Comparison of ENCODE assay signal across 8 mouse cellular contexts in genomic region chr8:90907516-90907847, GRCm38 (mm10).
DNase-seq lines count a peak whose midpoint lies in the region; ATAC-seq and TF ChIP-seq lines count a peak whose summit lies in the region.

No protein-coding gene starts in this region.

- peak overlapping the region; percentile 77 for H3K4me3 ChIP-seq in kidney, embryonic 15.5 days (replicated peaks)
- peak overlapping the region; percentile 79 for H3K4me3 ChIP-seq in hindbrain, embryonic 16.5 days (ENCODE audit: low read length)
- peak overlapping the region; percentile 75 for H3K4me3 ChIP-seq in midbrain, embryonic 14.5 days (replicated peaks; ENCODE audit: low read depth, low read length)

- TF ChIP-seq POLR2A in brain, embryonic 14.5 days (IDR thresholded peaks at IDR 0.05; ENCODE audit: borderline replicate concordance, extremely low read depth, insufficient read depth, insufficient read length, poor library complexity, severe bottlenecking): no peak

- no peak for ATAC-seq in kidney, embryonic 15.5 days (replicated peaks; ENCODE audit: low FRiP score)
- no peak for ATAC-seq in hindbrain, embryonic 16.5 days
- ATAC-seq in midbrain, embryonic 14.5 days (ENCODE audit: low FRiP score, low TSS enrichment): no peak
- no peak for ATAC-seq in frontal cortex, adult (ENCODE audit: low TSS enrichment)

- intact Hi-C loops in left cerebral cortex, postnatal 14 days (cut with DNase I): loop anchor here (5.0 kb wide), 1 partner anchor 50 kb away; no protein-coding TSS in a partner anchor

- peak overlapping the region; percentile 89 for H3K27ac ChIP-seq in kidney, embryonic 15.5 days
- peak overlapping the region; percentile 88 for H3K27ac ChIP-seq in hindbrain, embryonic 16.5 days (ENCODE audit: low read depth, low read length)
- H3K27ac ChIP-seq in midbrain, embryonic 14.5 days (replicated peaks; ENCODE audit: low read depth, low read length): peak overlapping the region; percentile 87

- H3K4me1 ChIP-seq in kidney, embryonic 15.5 days: peaks cover 7% of the 10 kb centered on the region
- peaks cover 5% of the 10 kb centered on the region; the same call in 1 of the 2 replicates for H3K4me1 ChIP-seq in hindbrain, embryonic 16.5 days (ENCODE audit: control insufficient read depth, insufficient read depth, low read depth, low read length)
- H3K4me1 ChIP-seq in midbrain, embryonic 14.5 days (ENCODE audit: control insufficient read depth, insufficient read depth, low read length): peaks cover 3% of the 10 kb centered on the region; the same call in 1 of the 2 replicates

- H3K9ac ChIP-seq in kidney, embryonic 15.5 days: peak overlapping the region; percentile 62
- H3K9ac ChIP-seq in hindbrain, embryonic 16.5 days (ENCODE audit: low read depth, low read length): peak overlapping the region; percentile 81
- H3K9ac ChIP-seq in midbrain, embryonic 14.5 days (replicated peaks; ENCODE audit: low read length): peak overlapping the region; percentile 76

- H3K36me3 ChIP-seq in kidney, embryonic 15.5 days: no peaks in the 10 kb centered on the region
- H3K36me3 ChIP-seq in hindbrain, embryonic 16.5 days (ENCODE audit: control insufficient read depth, insufficient read depth, low read length): no peaks in the 10 kb centered on the region
- no peaks in the 10 kb centered on the region for H3K36me3 ChIP-seq in midbrain, embryonic 14.5 days (ENCODE audit: control insufficient read depth, insufficient read depth, low read length)

- 22% methylated on average over 10 of the region's 10 CpGs for WGBS in kidney, embryonic 15.5 days
- 24% methylated on average over 10 of the region's 10 CpGs for WGBS in hindbrain, embryonic 16.5 days
- WGBS in midbrain, embryonic 14.5 days: 24% methylated on average over 10 of the region's 10 CpGs

- no peak for TF ChIP-seq CTCF in brain, embryonic 14.5 days (IDR thresholded peaks at IDR 0.05; ENCODE audit: borderline replicate concordance, extremely low read depth, insufficient read depth, insufficient read length)

- DNase-seq in kidney, adult 11 months: no peak
- DNase-seq in brain, embryonic 14.5 days (ENCODE audit: low read depth): peak; percentile 43
- DNase-seq in midbrain, embryonic 14.5 days: no peak
- DNase-seq in left cerebral cortex, postnatal 14 days (ENCODE audit: low spot score in 2 of 2): no peak
- no peak for DNase-seq in frontal cortex, postnatal 14 days (ENCODE audit: low spot score in 2 of 2)

- 0 out of 2 replicates have a peak, but pooled peaks cover 3% of the 10 kb centered on the region for H3K27me3 ChIP-seq in kidney, embryonic 15.5 days
- no peaks in the 10 kb centered on the region for H3K27me3 ChIP-seq in hindbrain, embryonic 16.5 days (replicated peaks; ENCODE audit: control insufficient read depth, insufficient read depth, low read length)
- no peaks in the 10 kb centered on the region for H3K27me3 ChIP-seq in midbrain, embryonic 14.5 days (ENCODE audit: control insufficient read depth, insufficient read depth, low read length)

- H3K4me2 ChIP-seq in kidney, embryonic 15.5 days: peak overlapping the region; percentile 99
- peak overlapping the region; percentile 68 for H3K4me2 ChIP-seq in hindbrain, embryonic 16.5 days (ENCODE audit: low read length)
- peak overlapping the region; percentile 97 for H3K4me2 ChIP-seq in midbrain, embryonic 14.5 days (ENCODE audit: low read length)

- H3K9me3 ChIP-seq in kidney, embryonic 15.5 days (replicated peaks): no peaks in the 10 kb centered on the region
- H3K9me3 ChIP-seq in hindbrain, embryonic 16.5 days (ENCODE audit: control insufficient read depth, low read length): no peaks in the 10 kb centered on the region
- H3K9me3 ChIP-seq in midbrain, embryonic 14.5 days (ENCODE audit: control insufficient read depth, low read length): no peaks in the 10 kb centered on the region
